Mouse (Mus musculus) embryonic facial prominence, embryonic 11.5 days (tissue): ENCODE data around the gene Ndc80. TPM values are rescaled to one million over a fixed set of nuclear protein-coding genes. Genes with fewer than 3 reads are reported as not detected.

Experiments
- ATAC-seq: fragments of 200-750 bp; cut with Nextera tagmentation; replicated peaks from 2 replicates; pipeline ENCODE4 v1.8.0; 2017; ENCODE audit warnings: low read depth; ENCODE audit not compliant: insufficient number of reproducible peaks, low FRiP score, low TSS enrichment
- DNase-seq: peaks from one replicate; pipeline ENCODE4 v3.0.0-alpha.2; 2015; ENCODE audit warnings: low spot score
- H3K27ac ChIP-seq: fragments of 300-500 bp; sonication (generic); replicated peaks from 2 replicates; pipeline ENCODE4 v1.5.1; 2014; ENCODE audit warnings: mild to moderate bottlenecking, low read depth, low read length, control low read depth
- H3K27me3 ChIP-seq: fragments of 300-500 bp; sonication (generic); 2 replicates; pipeline ENCODE4 v1.6.1; 2014; ENCODE audit warnings: mild to moderate bottlenecking, low read length, moderate library complexity, mixed read lengths; ENCODE audit not compliant: control insufficient read depth, insufficient read depth
- H3K36me3 ChIP-seq: fragments of 300-500 bp; sonication (generic); replicated peaks from 2 replicates; pipeline ENCODE4 v1.6.1; 2014; ENCODE audit warnings: low read depth, mild to moderate bottlenecking, low read length, moderate library complexity, mixed read lengths; ENCODE audit not compliant: control insufficient read depth, insufficient read depth
- H3K4me1 ChIP-seq: fragments of 300-500 bp; sonication (generic); 2 replicates; pipeline ENCODE4 v1.6.1; 2014; ENCODE audit warnings: low read length, mixed read lengths; ENCODE audit not compliant: control insufficient read depth, insufficient read depth
- H3K4me2 ChIP-seq: fragments of 300-500 bp; sonication (generic); 2 replicates; pipeline ENCODE4 v1.6.1; 2014; ENCODE audit warnings: low read depth, mild to moderate bottlenecking, control low read depth, low read length, moderate library complexity
- H3K4me3 ChIP-seq: fragments of 300-500 bp; sonication (generic); 2 replicates; pipeline ENCODE4 v1.5.1; 2014; ENCODE audit warnings: low read depth, low read length, control low read depth
- H3K9ac ChIP-seq: fragments of 300-500 bp; sonication (generic); replicated peaks from 2 replicates; pipeline ENCODE4 v1.6.1; 2014; ENCODE audit warnings: mild to moderate bottlenecking, control low read depth, low read length
- H3K9me3 ChIP-seq: fragments of 300-500 bp; sonication (generic); replicated peaks from 2 replicates; pipeline ENCODE4 v1.6.1; 2016; ENCODE audit warnings: mild to moderate bottlenecking, low read length, inconsistent platforms, mixed read lengths; ENCODE audit not compliant: control insufficient read depth
- WGBS: fragments of 180-500 bp; shearing (Covaris S2); extraction: QIAGEN DNeasy Blood & Tissue Kit; methylation state at CpG from one replicate; pipeline ENCODE4 v1.1.7; 2014; 5-methylcytosine and 5-hydroxymethylcytosine counted together
- polyA plus RNA-seq: library from polyadenylated mRNA; unstranded; fragments of >200 nt; fragmentation: Nextera tagmentation; extraction: Ambion mirVana; gene quantifications from 2 replicates; pipeline ENCODE4 v1.2.1, GENCODE M21; 2014

The Ndc80 gene
- 60.9 and 76.3 TPM in 2 replicates for polyA plus RNA-seq

- Histone ChIP-seq H3K36me3 (no peaks in the 10 kb centered on the region; the same call in 1 of the 2 replicates), H3K4me1 (no peaks in the 10 kb centered on the region), H3K4me2 (peak within 1 kb of the TSS; percentile 70), H3K4me3 (peak within 1 kb of the TSS; percentile 57), H3K27ac (peak within 1 kb of the TSS; percentile 95), H3K9ac (peak within 1 kb of the TSS; percentile 78), H3K27me3 (no peaks in the 10 kb centered on the region), H3K9me3 (no peaks in the 10 kb centered on the region)
- ATAC-seq (peak; percentile 98), DNase-seq (peak; percentile 94)
- WGBS = under 1% methylated on average over 66 of the region's 66 CpGs
Observed at GRCm38 (mm10) chr17:71526711-71527564, at the start of gene Ndc80. Ndc80 (minus strand) TSS chr17:71526857.

- Histone ChIP-seq H3K4me2 (no peak overlapping the region), H3K36me3 (no peaks in the 10 kb centered on the region), H3K9me3 (no peaks in the 10 kb centered on the region), H3K27ac (no peak overlapping the region), H3K4me3 (no peak overlapping the region), H3K9ac (no peak overlapping the region), H3K27me3 (no peaks in the 10 kb centered on the region), H3K4me1 (no peaks in the 10 kb centered on the region)
- DNase-seq = peak; percentile 72
- no peak for ATAC-seq
Observed at GRCm38 (mm10) chr17:71561631-71562030, 35.0 kb upstream of the Ndc80 start.

GRCm38 (mm10) chr17:71552901-71553300 is 26.2 kb upstream of the Ndc80 start:
- Histone ChIP-seq H3K9ac (no peak overlapping the region), H3K36me3 (no peaks in the 10 kb centered on the region), H3K9me3 (no peaks in the 10 kb centered on the region), H3K4me2 (no peak overlapping the region; the same call in 1 of the 2 replicates), H3K27ac (no peak overlapping the region), H3K4me3 (no peak overlapping the region), H3K27me3 (no peaks in the 10 kb centered on the region; the same call in 1 of the 2 replicates), H3K4me1 (no peaks in the 10 kb centered on the region)
- DNase-seq (peak; percentile 29), ATAC-seq (no peak)
- WGBS = 13% methylated on average over 11 of the region's 11 CpGs

- Histone ChIP-seq H3K27ac (no peak within 1 kb of the TSS), H3K9ac (peak within 1 kb of the TSS; percentile 76), H3K4me3 (peak within 1 kb of the TSS; percentile 71), H3K4me1 (no peaks in the 10 kb centered on the region), H3K9me3 (no peaks in the 10 kb centered on the region), H3K36me3 (no peaks in the 10 kb centered on the region), H3K4me2 (peak within 1 kb of the TSS; percentile 99), H3K27me3 (no peaks in the 10 kb centered on the region; the same call in 1 of the 2 replicates)
- ATAC-seq (peak; percentile 92), DNase-seq (peak; percentile 94)
- under 1% methylated on average over 61 of the region's 78 CpGs for WGBS
Observed at GRCm38 (mm10) chr17:71551757-71552451, 25.2 kb upstream of the Ndc80 start, which contains the start of gene Spdya. Spdya (plus strand) TSS chr17:71552061.

GRCm38 (mm10) chr17:71551350-71551749 is 24.7 kb upstream of the Ndc80 start:
- Histone ChIP-seq H3K4me3 (peak overlapping the region; percentile 71), H3K9ac (peak overlapping the region; percentile 76), H3K4me2 (peak overlapping the region; percentile 99), H3K27ac (no peak overlapping the region), H3K27me3 (no peaks in the 10 kb centered on the region; the same call in 1 of the 2 replicates), H3K9me3 (no peaks in the 10 kb centered on the region), H3K4me1 (no peaks in the 10 kb centered on the region), H3K36me3 (no peaks in the 10 kb centered on the region)
- ATAC-seq (0 out of 2 replicates have a peak, but pooled peaks have one; percentile 6), DNase-seq (no peak)
- 11% methylated on average over 6 of the region's 6 CpGs for WGBS

GRCm38 (mm10) chr17:71548586-71548985 is 21.9 kb upstream of the Ndc80 start:
- H3K4me3 ChIP-seq = no peak overlapping the region
- no peaks in the 10 kb centered on the region for H3K9me3 ChIP-seq
- ATAC-seq (no peak), DNase-seq (peak; percentile 54)
- H3K27me3 ChIP-seq = no peaks in the 10 kb centered on the region; the same call in 1 of the 2 replicates
- H3K27ac ChIP-seq = no peak overlapping the region
- no peak overlapping the region for H3K9ac ChIP-seq
- no peak overlapping the region for H3K4me2 ChIP-seq
- no peaks in the 10 kb centered on the region for H3K4me1 ChIP-seq
- WGBS = 0% methylated on average over 1 of the region's 1 CpGs
- H3K36me3 ChIP-seq = no peaks in the 10 kb centered on the region

- WGBS = 83% methylated on average over 3 of the region's 3 CpGs
- H3K9me3 ChIP-seq = no peaks in the 10 kb centered on the region
- H3K4me1 ChIP-seq = no peaks in the 10 kb centered on the region
- no peak overlapping the region for H3K27ac ChIP-seq
- H3K36me3 ChIP-seq = no peaks in the 10 kb centered on the region
- H3K4me2 ChIP-seq = no peak overlapping the region
- H3K27me3 ChIP-seq = no peaks in the 10 kb centered on the region
- ATAC-seq (no peak), DNase-seq (no peak)
- H3K9ac ChIP-seq = no peak overlapping the region
- H3K4me3 ChIP-seq = no peak overlapping the region
Observed at GRCm38 (mm10) chr17:71537164-71537563, 10.5 kb upstream of the Ndc80 start.
